Mouse (Mus musculus) erythroid progenitor cell, adult 5-6 weeks (primary cell): ENCODE data around the gene Rsph1. TPM values are rescaled to one million over a fixed set of nuclear protein-coding genes. Genes with fewer than 3 reads are reported as not detected.

Experiments used
- ATAC-seq: replicated peaks from 2 replicates; pipeline ENCODE4 v1.8.0; 2016; ENCODE audit warnings: moderate number of reproducible peaks, mild to moderate bottlenecking, moderate TSS enrichment, inconsistent platforms; ENCODE audit not compliant: poor library complexity, low FRiP score, severe bottlenecking
- total RNA-seq, 2 experiments: library from RNA; stranded (forward) in 1 of 2; stranded (reverse) in 1 of 2; fragments of 150-400 nt in 1 of 2; fragments of 186-747, 209-891 nt in 1 of 2; gene quantifications; 2 replicates each; pipeline versions ENCODE4 v1.2.3 to v1.2.4; 2015 to 2017; ENCODE audit warnings: low replicate concordance in 2 of 2

Rsph1 gene
- total RNA-seq, 2 experiments from 2014 or later = not detected

GRCm38 (mm10) chr17:31304895-31305775 is 28.0 kb upstream of the Rsph1 start:
- ATAC-seq = 0 out of 2 replicates have a peak, but pooled peaks have one; percentile 41

- no peak for ATAC-seq
These were observed 26.2 kb upstream of the Rsph1 start for GRCm38 (mm10) chr17:31303401-31303800.

- no peak for ATAC-seq
These were observed 23.6 kb upstream of the Rsph1 start for GRCm38 (mm10) chr17:31300736-31301135.

GRCm38 (mm10) chr17:31299981-31300380 is 22.8 kb upstream of the Rsph1 start:
- ATAC-seq = no peak

GRCm38 (mm10) chr17:31298419-31299209 is 21.4 kb upstream of the Rsph1 start:
- ATAC-seq = no peak

GRCm38 (mm10) chr17:31297521-31297939 is 20.3 kb upstream of the Rsph1 start:
- no peak for ATAC-seq

GRCm38 (mm10) chr17:31295892-31296781 is 19.0 kb upstream of the Rsph1 start:
- peak; percentile 72 for ATAC-seq

GRCm38 (mm10) chr17:31295215-31295891 is 18.2 kb upstream of the Rsph1 start:
- ATAC-seq = peak; percentile 64

GRCm38 (mm10) chr17:31294363-31295214 is 17.4 kb upstream of the Rsph1 start:
- ATAC-seq = no peak

GRCm38 (mm10) chr17:31290859-31291258 is 13.7 kb upstream of the Rsph1 start:
- ATAC-seq = no peak

- no peak for ATAC-seq
These were observed 13.1 kb upstream of the Rsph1 start for GRCm38 (mm10) chr17:31290311-31290710.

- no peak for ATAC-seq
These were observed 12.0 kb upstream of the Rsph1 start for GRCm38 (mm10) chr17:31288999-31289726.

GRCm38 (mm10) chr17:31287216-31287615 is 10.0 kb upstream of the Rsph1 start:
- ATAC-seq = no peak

GRCm38 (mm10) chr17:31286492-31286891 is 9.3 kb upstream of the Rsph1 start, which contains the start of gene Slc37a1:
Gene Slc37a1, plus strand, starts transcription at chr17:31286792.
- no peak for ATAC-seq

GRCm38 (mm10) chr17:31285867-31286266 is 8.7 kb upstream of the Rsph1 start:
- ATAC-seq = no peak

GRCm38 (mm10) chr17:31282687-31283053 is 5.5 kb upstream of the Rsph1 start:
- no peak for ATAC-seq

- ATAC-seq = no peak
These were observed 4.9 kb upstream of the Rsph1 start for GRCm38 (mm10) chr17:31281830-31282686.
